Mouse (Mus musculus) neural tube, embryonic 15.5 days (tissue): Measurements from ENCODE around the gene Dll3. TPM values are rescaled to one million over a fixed set of nuclear protein-coding genes. Genes with fewer than 3 reads are reported as not detected.

ENCODE experiments used
- polyA plus RNA-seq: library from polyadenylated mRNA; unstranded; fragments of >200 nt; fragmentation: Nextera tagmentation; extraction: Ambion mirVana; gene quantifications from 2 replicates; pipeline ENCODE4 v1.2.1, GENCODE M21; 2015

Dll3 gene
- polyA plus RNA-seq, 1 experiment from 2014 or later: 19.8 TPM

Other genes starting within 250 kb of the Dll3 start
- gene Fcgbp, start 231.0 kb downstream of the Dll3 start, polyA plus RNA-seq: 0.75 and 3.0 TPM in 2 replicates
- gene 9530053A07Rik, start 172.8 kb downstream of the Dll3 start, polyA plus RNA-seq: 0.06 and 0.17 TPM in 2 replicates
- 70.8 and 88.2 TPM in 2 replicates for gene Fbl, start 132.5 kb downstream of the Dll3 start, polyA plus RNA-seq
- gene Dyrk1b, start 122.8 kb downstream of the Dll3 start, polyA plus RNA-seq: 10.7 and 10.9 TPM in 2 replicates
- gene Eid2, start 34.4 kb downstream of the Dll3 start, polyA plus RNA-seq: 6.9 and 18.2 TPM in 2 replicates
- gene Eid2b, start 24.5 kb downstream of the Dll3 start, polyA plus RNA-seq: 33.5 and 37.7 TPM in 2 replicates
- gene Selenov, start 11.1 kb downstream of the Dll3 start, polyA plus RNA-seq: 1.8 and 2.4 TPM in 2 replicates
- gene Timm50, start 9.8 kb upstream of the Dll3 start, polyA plus RNA-seq: 125 and 136 TPM in 2 replicates
- 92.8 and 101 TPM in 2 replicates for gene Supt5, start 36.5 kb upstream of the Dll3 start, polyA plus RNA-seq
- 467 and 619 TPM in 2 replicates for gene Rps16, start 48.4 kb upstream of the Dll3 start, polyA plus RNA-seq
- gene Plekhg2, start 70.4 kb upstream of the Dll3 start, polyA plus RNA-seq: 21.4 and 26.5 TPM in 2 replicates
- gene Zfp36, start 78.0 kb upstream of the Dll3 start, polyA plus RNA-seq: 4.2 and 7.5 TPM in 2 replicates
- gene Med29, start 90.5 kb upstream of the Dll3 start, polyA plus RNA-seq: 48.4 and 50.0 TPM in 2 replicates
- 89.3 and 96.0 TPM in 2 replicates for gene Paf1, start 90.7 kb upstream of the Dll3 start, polyA plus RNA-seq
- gene Gmfg, start 135.2 kb upstream of the Dll3 start, polyA plus RNA-seq: 5.3 and 33.8 TPM in 2 replicates
- 16.0 and 18.7 TPM in 2 replicates for gene Lrfn1, start 149.7 kb upstream of the Dll3 start, polyA plus RNA-seq
- not detected in 2 replicates for gene Ifnl2, start 208.2 kb upstream of the Dll3 start, polyA plus RNA-seq
- gene Ifnl3, start 220.6 kb upstream of the Dll3 start, polyA plus RNA-seq: not detected in 2 replicates
- 1.3 TPM in 1 of 2 replicates, not detected in the other for gene Sycn, start 238.6 kb upstream of the Dll3 start, polyA plus RNA-seq
- gene Nccrp1, start 245.0 kb upstream of the Dll3 start, polyA plus RNA-seq: 0.31 and 0.36 TPM in 2 replicates